In genomic region chr3:103887581-103887980, GRCm38 (mm10) we compare ENCODE assay signal across 10 mouse cellular contexts. TPM values are rescaled to one million over a fixed set of nuclear protein-coding genes. Genes with fewer than 3 reads are reported as not detected.
DNase-seq lines count a peak whose midpoint lies in the region; ATAC-seq and TF ChIP-seq lines count a peak whose summit lies in the region.
"Had no signal": no experiment of that assay in that cellular context is flagged by ENCODE, and none has a peak within 500 bp of the region (broad histone marks: within the 10 kb centered on the region; RNA-seq: fewer than 3 reads in every experiment).

No protein-coding gene starts in this region.

- no peaks in the 10 kb centered on the region for H3K9me3 ChIP-seq in intestine, postnatal 0 days (ENCODE audit: control insufficient read depth)
- no peaks in the 10 kb centered on the region for H3K9me3 ChIP-seq in intestine, embryonic 15.5 days
- H3K9me3 ChIP-seq in E14TG2a.4 (ENCODE audit: low read length): no peaks in the 10 kb centered on the region
- H3K9me3 ChIP-seq in forebrain, embryonic 10.5 days: no peaks in the 10 kb centered on the region
- H3K9me3 ChIP-seq: lung, embryonic 15.5 days had no signal

- 22% methylated on average over 3 of the region's 3 CpGs for WGBS in intestine, postnatal 0 days
- WGBS in intestine, embryonic 15.5 days: 28% methylated on average over 3 of the region's 3 CpGs
- WGBS in forebrain, embryonic 10.5 days: 44% methylated on average over 3 of the region's 3 CpGs

- peak; percentile 70 for TF ChIP-seq CTCF in intestine, postnatal 0 days (IDR thresholded peaks at IDR 0.05; ENCODE audit: low read depth)
- peak; percentile 53 for TF ChIP-seq CTCF in E14TG2a.4 (conservative IDR thresholded peaks at IDR 0.05; ENCODE audit: low read length)

- H3K4me3 ChIP-seq in intestine, postnatal 0 days (ENCODE audit: low read depth, low read length): no peak overlapping the region
- H3K4me3 ChIP-seq in intestine, embryonic 15.5 days (replicated peaks): no peak overlapping the region
- H3K4me3 ChIP-seq in E14TG2a.4 (replicated peaks; ENCODE audit: low read length): no peak overlapping the region
- no peak overlapping the region for H3K4me3 ChIP-seq in forebrain, embryonic 10.5 days
- H3K4me3 ChIP-seq: erythroblast, embryonic 14.5 days; lung, embryonic 15.5 days had no signal

- H3K27me3 ChIP-seq in intestine, postnatal 0 days (replicated peaks; ENCODE audit: control insufficient read depth, insufficient read depth, low read length): no peaks in the 10 kb centered on the region
- H3K27me3 ChIP-seq in intestine, embryonic 15.5 days (replicated peaks): no peaks in the 10 kb centered on the region
- no peaks in the 10 kb centered on the region for H3K27me3 ChIP-seq in E14TG2a.4 (ENCODE audit: insufficient read depth, low read length)
- H3K27me3 ChIP-seq in forebrain, embryonic 10.5 days (ENCODE audit: poor library complexity, severe bottlenecking): no peaks in the 10 kb centered on the region
- H3K27me3 ChIP-seq: lung, embryonic 15.5 days had no signal

- no peak overlapping the region for H3K4me2 ChIP-seq in intestine, postnatal 0 days (replicated peaks; ENCODE audit: low read depth)
- H3K4me2 ChIP-seq in intestine, embryonic 15.5 days (replicated peaks): no peak overlapping the region
- H3K4me2 ChIP-seq: lung, embryonic 15.5 days had no signal

- no peak for ATAC-seq in intestine, postnatal 0 days
- no peak for ATAC-seq in intestine, embryonic 15.5 days

- no peak overlapping the region for H3K27ac ChIP-seq in intestine, postnatal 0 days (ENCODE audit: low read depth, low read length)
- H3K27ac ChIP-seq in intestine, embryonic 15.5 days: no peak overlapping the region
- H3K27ac ChIP-seq in forebrain, embryonic 10.5 days: no peak overlapping the region
- H3K27ac ChIP-seq: lung, embryonic 15.5 days had no signal

- H3K4me1 ChIP-seq in intestine, postnatal 0 days (replicated peaks; ENCODE audit: control insufficient read depth, insufficient read depth, low read length): no peaks in the 10 kb centered on the region
- no peaks in the 10 kb centered on the region for H3K4me1 ChIP-seq in intestine, embryonic 15.5 days (replicated peaks)
- H3K4me1 ChIP-seq in E14TG2a.4 (replicated peaks; ENCODE audit: low read depth, low read length): peaks cover 12% of the 10 kb centered on the region; the same call in 1 of the 2 replicates
- H3K4me1 ChIP-seq in forebrain, embryonic 10.5 days: no peaks in the 10 kb centered on the region
- H3K4me1 ChIP-seq: lung, embryonic 15.5 days had no signal

- no peak overlapping the region for H3K9ac ChIP-seq in intestine, postnatal 0 days (ENCODE audit: low read depth, low read length)
- no peak overlapping the region for H3K9ac ChIP-seq in intestine, embryonic 15.5 days
- H3K9ac ChIP-seq: lung, embryonic 15.5 days had no signal

- peak; percentile 75 for DNase-seq in 416B (ENCODE audit: low read depth)
- DNase-seq in cerebellum, adult 9-11 months: peak; percentile 39
- peak; percentile 49 for DNase-seq in layer of hippocampus, adult 11-12 months (ENCODE audit: low spot score)
- peak; percentile 26 for DNase-seq in retina, adult 2 months (ENCODE audit: low read depth, low spot score)
- DNase-seq in forebrain, embryonic 10.5 days (ENCODE audit: extremely low spot score, low spot score): no peak

- H3K36me3 ChIP-seq in intestine, postnatal 0 days (ENCODE audit: control insufficient read depth, insufficient read depth): no peaks in the 10 kb centered on the region
- H3K36me3 ChIP-seq in intestine, embryonic 15.5 days: no peaks in the 10 kb centered on the region
- no peaks in the 10 kb centered on the region for H3K36me3 ChIP-seq in E14TG2a.4 (ENCODE audit: insufficient read depth, low read length)
- H3K36me3 ChIP-seq in forebrain, embryonic 10.5 days (replicated peaks): no peaks in the 10 kb centered on the region
- H3K36me3 ChIP-seq: lung, embryonic 15.5 days had no signal

RNA-seq across cellular contexts. Expression of gene Rsbn1, which starts 26.3 kb away (rescaled TPM):
- polyA plus RNA-seq in intestine, postnatal 0 days (2015; fragmentation: Nextera tagmentation; extraction: Ambion mirVana): 5.3 and 5.5 TPM in 2 replicates
- 8.3 and 9.7 TPM in 2 replicates for polyA plus RNA-seq in intestine, embryonic 15.5 days (2015; fragmentation: Nextera tagmentation; extraction: Ambion mirVana)
- polyA plus RNA-seq in forebrain, embryonic 10.5 days (2016; fragmentation: Nextera tagmentation; extraction: Ambion mirVana): 11.6 and 14.1 TPM in 2 replicates

RNA-seq across cellular contexts. Expression of gene Ptpn22, which starts 28.0 kb away (rescaled TPM):
- polyA plus RNA-seq in intestine, postnatal 0 days (2015; fragmentation: Nextera tagmentation; extraction: Ambion mirVana): 1.5 TPM in 2 replicates
- 1.4 and 1.9 TPM in 2 replicates for polyA plus RNA-seq in intestine, embryonic 15.5 days (2015; fragmentation: Nextera tagmentation; extraction: Ambion mirVana)
- polyA plus RNA-seq in forebrain, embryonic 10.5 days (2016; fragmentation: Nextera tagmentation; extraction: Ambion mirVana): 0.37 TPM in 2 replicates
- polyA plus RNA-seq: erythroblast, embryonic 14.5 days had no signal

RNA-seq across cellular contexts. Expression of gene Bcl2l15, which starts 55.2 kb away (rescaled TPM):
- polyA plus RNA-seq in intestine, postnatal 0 days (2015; fragmentation: Nextera tagmentation; extraction: Ambion mirVana): 27.1 and 31.6 TPM in 2 replicates
- polyA plus RNA-seq in intestine, embryonic 15.5 days (2015; fragmentation: Nextera tagmentation; extraction: Ambion mirVana): 4.4 and 9.1 TPM in 2 replicates
- polyA plus RNA-seq in forebrain, embryonic 10.5 days (2016; fragmentation: Nextera tagmentation; extraction: Ambion mirVana): 0.17 and 0.25 TPM in 2 replicates
